Mouse (Mus musculus) right cerebral cortex, postnatal 25 days (tissue): Measurements from ENCODE around the gene Tmem120b.

ENCODE experiments used
- DNase-seq: peaks from one replicate; pipeline ENCODE4 v3.0.0; 2022

Tmem120b gene

DNA sequence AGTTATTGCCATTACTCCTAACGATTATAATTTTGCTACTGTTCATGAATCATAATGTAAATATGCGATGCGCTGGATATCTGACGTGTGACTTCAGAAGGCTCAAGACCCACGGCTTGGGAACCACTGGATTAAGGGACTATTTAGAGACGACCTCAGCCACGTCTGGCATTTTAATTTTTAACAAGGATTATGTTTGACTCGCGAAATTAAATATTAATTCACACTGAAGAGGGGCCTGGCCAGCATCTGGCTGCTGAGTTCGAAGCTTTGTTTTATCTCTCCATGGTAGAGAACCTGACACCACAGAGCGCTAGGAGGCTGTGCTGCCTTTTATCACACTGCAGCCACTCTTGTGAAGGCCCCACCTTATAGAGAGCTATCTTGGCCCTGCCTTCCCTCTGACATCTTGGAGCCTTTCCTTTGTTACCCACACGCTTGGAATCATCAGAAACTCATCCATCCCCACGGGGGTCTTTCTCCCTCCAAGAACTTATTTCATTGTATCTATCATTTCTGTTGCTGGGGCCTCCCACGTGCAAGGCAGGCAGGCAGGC lies 24.9 kb downstream of the Tmem120b start:
- no peak for DNase-seq

- DNase-seq: no peak
These were observed 26.2 kb downstream of the Tmem120b start for GRCm38 (mm10) chr5:123094238-123094991.

DNA sequence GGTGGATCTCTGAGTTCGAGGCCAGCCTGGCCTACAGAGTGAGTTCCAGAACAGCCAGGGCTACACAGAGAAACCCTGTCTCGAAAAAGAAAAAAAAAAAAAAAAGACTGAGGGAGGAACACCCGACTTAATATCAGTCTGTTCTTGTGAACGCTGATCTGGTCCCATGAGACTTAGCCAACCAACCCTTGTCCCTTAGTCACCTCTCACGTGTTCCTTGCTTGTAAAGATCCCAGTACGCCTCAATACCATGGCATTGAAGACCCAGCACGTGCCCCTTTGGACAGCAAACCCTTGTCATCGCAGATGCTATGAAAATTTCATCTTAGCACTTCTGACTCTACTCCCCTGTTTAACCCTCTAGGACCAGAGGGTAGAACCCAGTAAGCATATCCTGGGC lies 28.1 kb downstream of the Tmem120b start:
- no peak for DNase-seq

- no peak for DNase-seq
These were observed 30.3 kb downstream of the Tmem120b start for GRCm38 (mm10) chr5:123098487-123098886.

GRCm38 (mm10) chr5:123102376-123102775 lies 34.2 kb downstream of the Tmem120b start:
- DNase-seq: no peak

- DNase-seq: no peak
These were observed 35.3 kb downstream of the Tmem120b start for GRCm38 (mm10) chr5:123103556-123103955.

DNA sequence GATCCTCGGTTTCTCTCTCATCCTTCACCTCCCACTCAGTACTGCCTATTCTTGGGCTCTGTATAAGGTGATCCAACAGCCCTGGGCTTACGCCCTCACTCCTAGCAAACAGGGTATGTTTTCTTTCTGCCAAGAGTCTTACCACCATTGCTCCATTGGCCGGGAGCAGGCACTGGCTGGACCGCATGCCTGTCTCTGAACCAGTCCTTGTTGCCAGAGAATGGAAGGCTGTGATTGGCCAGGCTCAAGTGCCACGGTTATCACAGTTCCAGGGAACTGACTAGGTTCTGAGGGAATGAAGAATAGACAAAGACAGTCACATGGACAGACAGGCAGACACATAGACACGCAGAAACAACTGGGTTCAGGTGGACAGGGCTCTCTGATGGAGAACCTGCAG lies 36.6 kb downstream of the Tmem120b start:
- DNase-seq: no peak

- DNase-seq: no peak
These were observed 41.4 kb downstream of the Tmem120b start for GRCm38 (mm10) chr5:123109452-123110203.

- no peak for DNase-seq
These were observed 42.1 kb downstream of the Tmem120b start for GRCm38 (mm10) chr5:123110296-123110721.

- no peak for DNase-seq
These were observed 45.9 kb downstream of the Tmem120b start for GRCm38 (mm10) chr5:123114109-123114508.

GRCm38 (mm10) chr5:123114924-123115323 lies 46.7 kb downstream of the Tmem120b start:
- no peak for DNase-seq

DNA sequence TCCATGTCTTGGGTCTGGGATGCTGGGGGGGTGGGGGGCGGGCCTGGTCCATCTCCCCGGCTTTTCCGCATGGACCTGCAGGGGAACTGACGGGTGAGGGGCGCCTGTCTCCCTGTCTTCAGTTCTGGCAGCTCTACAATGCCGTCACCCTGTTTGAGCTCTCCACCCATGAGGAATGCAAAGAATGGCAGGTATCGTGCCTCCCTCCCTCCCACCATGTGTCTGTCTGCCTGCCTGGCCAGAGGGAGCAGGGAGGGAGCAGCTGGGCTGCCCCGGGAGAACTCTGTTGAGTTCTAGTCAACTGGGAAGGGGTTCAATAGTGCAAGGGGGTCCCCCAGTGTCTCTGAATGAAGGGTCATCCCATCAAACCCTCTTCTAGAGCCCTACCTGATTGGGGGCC lies 47.9 kb downstream of the Tmem120b start:
- DNase-seq: no peak

GRCm38 (mm10) chr5:123117257-123117656 lies 49.0 kb downstream of the Tmem120b start:
- DNase-seq: peak; percentile 54

GRCm38 (mm10) chr5:123117773-123118172 lies 49.6 kb downstream of the Tmem120b start:
- DNase-seq: no peak

DNA sequence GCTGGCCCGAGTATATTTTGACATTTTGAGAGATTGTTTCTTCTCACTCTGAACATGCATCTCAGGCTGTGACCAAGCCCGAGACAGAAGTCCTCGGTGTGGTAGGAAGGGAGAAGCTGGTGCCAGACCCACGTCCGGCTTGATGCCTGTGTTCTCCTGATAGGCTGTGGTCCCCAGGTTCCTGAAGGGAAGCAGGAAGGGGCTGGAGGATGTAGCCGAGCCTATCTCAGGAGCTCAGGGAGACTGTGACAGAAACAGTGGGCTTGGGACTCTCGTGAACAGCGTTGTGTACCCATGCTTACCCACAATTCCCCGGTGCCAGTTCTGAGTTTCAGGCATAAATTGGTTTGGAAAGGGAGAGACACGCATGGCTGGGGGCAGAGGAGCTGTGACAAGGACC lies 50.6 kb downstream of the Tmem120b start:
- DNase-seq: no peak

DNA sequence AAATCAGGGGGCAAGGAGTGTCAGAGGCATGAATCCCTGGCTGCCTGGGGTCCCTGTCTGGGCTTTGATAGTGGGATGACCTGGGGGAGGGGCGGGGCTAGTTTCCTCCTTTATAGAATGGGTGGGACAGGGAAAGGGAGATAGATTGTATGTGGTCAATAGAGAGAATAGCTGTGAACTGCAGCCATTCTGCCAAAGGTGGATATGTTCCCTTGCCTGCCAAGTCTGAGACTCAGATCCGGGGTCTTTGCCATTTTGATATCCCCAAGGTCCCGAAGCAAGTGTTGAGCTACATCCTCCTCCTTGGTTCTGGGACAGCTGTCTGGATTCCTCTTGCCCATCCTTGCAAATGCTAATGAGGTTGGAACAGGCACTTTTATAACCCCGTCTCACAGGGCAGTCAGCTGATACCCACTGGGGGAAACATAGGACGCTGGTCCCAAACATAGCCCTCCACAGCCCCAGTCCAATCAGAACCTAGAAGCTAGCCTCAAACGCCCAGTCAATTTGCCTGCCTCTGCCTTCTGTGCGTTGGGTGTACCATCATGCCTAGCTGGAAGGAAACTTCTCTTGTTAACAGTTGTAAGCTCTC lies 52.5 kb downstream of the Tmem120b start:
- DNase-seq: no peak

GRCm38 (mm10) chr5:123122181-123122580 lies 54.0 kb downstream of the Tmem120b start:
- no peak for DNase-seq

- DNase-seq: no peak
These were observed 56.9 kb downstream of the Tmem120b start for GRCm38 (mm10) chr5:123125105-123125504.

- DNase-seq: no peak
These were observed 57.6 kb downstream of the Tmem120b start for GRCm38 (mm10) chr5:123125638-123126406.

DNA sequence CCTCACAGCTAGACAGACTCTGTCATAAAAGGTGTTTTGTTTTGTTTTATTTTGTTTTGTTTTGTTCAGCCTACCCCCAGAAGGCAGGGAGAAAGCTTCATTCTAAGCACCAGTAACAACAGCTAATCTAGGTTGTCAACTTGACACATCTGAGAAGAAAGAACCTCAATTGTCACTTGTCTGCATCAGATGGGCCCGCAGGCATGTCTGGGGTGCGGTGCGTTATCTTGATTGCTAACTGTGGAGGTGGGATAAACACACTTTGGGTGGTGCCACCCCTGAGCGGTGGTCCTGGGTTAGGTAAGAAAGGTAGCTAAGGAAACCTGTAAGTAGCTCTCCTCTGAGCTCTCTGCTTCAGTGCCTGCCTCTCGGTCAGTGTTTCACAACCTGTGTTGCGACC lies 58.8 kb downstream of the Tmem120b start:
- no peak for DNase-seq

- DNase-seq: no peak
These were observed 60.4 kb downstream of the Tmem120b start for GRCm38 (mm10) chr5:123128426-123129169.

GRCm38 (mm10) chr5:123129170-123129757 lies 61.0 kb downstream of the Tmem120b start:
- DNase-seq: no peak
